Mouse (Mus musculus) midbrain, embryonic 10.5 days (tissue): ENCODE data around the gene Hsd11b2. TPM values are rescaled to one million over a fixed set of nuclear protein-coding genes. Genes with fewer than 3 reads are reported as not detected.
A peak's percentile ranks its signal among the peaks of the same experiment; 100 is the strongest.

Experiments
- DNase-seq: peaks from one replicate; pipeline ENCODE4 v3.0.0-alpha.2; 2017; ENCODE audit warnings: low spot score
- H3K27ac ChIP-seq: fragments of 300-500 bp; sonication (generic); replicated peaks from 2 replicates; pipeline ENCODE4 v1.5.1; 2016; ENCODE audit warnings: mild to moderate bottlenecking
- H3K27me3 ChIP-seq: fragments of 300-500 bp; sonication (generic); 2 replicates; pipeline ENCODE4 v1.6.1; 2016; ENCODE audit warnings: low read depth, mild to moderate bottlenecking; ENCODE audit not compliant: poor library complexity, severe bottlenecking
- H3K36me3 ChIP-seq: fragments of 300-500 bp; sonication (generic); 2 replicates; pipeline ENCODE4 v1.6.1; 2016; ENCODE audit warnings: mild to moderate bottlenecking, moderate library complexity
- H3K4me1 ChIP-seq: fragments of 300-500 bp; sonication (generic); 2 replicates; pipeline ENCODE4 v1.6.1; 2016
- H3K4me3 ChIP-seq: fragments of 300-500 bp; sonication (generic); 2 replicates; pipeline ENCODE4 v1.5.1; 2016; ENCODE audit warnings: mild to moderate bottlenecking, moderate library complexity
- H3K9me3 ChIP-seq: fragments of 300-500 bp; sonication (generic); replicated peaks from 2 replicates; pipeline ENCODE4 v1.6.1; 2016; ENCODE audit warnings: mild to moderate bottlenecking
- WGBS: fragments of 180-500 bp; shearing (Covaris S2); methylation state at CpG from one replicate; pipeline ENCODE4 v1.1.7; 2016; 5-methylcytosine and 5-hydroxymethylcytosine counted together
- polyA plus RNA-seq: library from polyadenylated mRNA; unstranded; fragments of >200 nt; fragmentation: Nextera tagmentation; extraction: Ambion mirVana; gene quantifications from 2 replicates; pipeline ENCODE4 v1.2.1, GENCODE M21; 2016

The Hsd11b2 gene
- polyA plus RNA-seq, 1 experiment from 2014 or later, result 28.8 TPM

- no peaks in the 10 kb centered on the region for H3K27me3 ChIP-seq
- H3K27ac ChIP-seq, result no peak overlapping the region
- no peak for DNase-seq
- 83% methylated on average over 3 of the region's 3 CpGs for WGBS
- no peak overlapping the region for H3K4me3 ChIP-seq
- no peaks in the 10 kb centered on the region for H3K36me3 ChIP-seq
- H3K9me3 ChIP-seq, result no peaks in the 10 kb centered on the region
- peaks cover 30% of the 10 kb centered on the region for H3K4me1 ChIP-seq
These were observed 24.0 kb upstream of the Hsd11b2 start for GRCm38 (mm10) chr8:105494566-105494965.

- H3K4me3 ChIP-seq, result peak overlapping the region; percentile 90
- H3K36me3 ChIP-seq, result no peaks in the 10 kb centered on the region
- DNase-seq, result no peak
- H3K27me3 ChIP-seq, result no peaks in the 10 kb centered on the region
- WGBS, result 36% methylated on average over 17 of the region's 17 CpGs
- H3K27ac ChIP-seq, result 0 out of 2 replicates have a peak overlapping the region, but pooled peaks have one; percentile 90
- peaks cover 30% of the 10 kb centered on the region for H3K4me1 ChIP-seq
- H3K9me3 ChIP-seq, result no peaks in the 10 kb centered on the region
These were observed 22.9 kb upstream of the Hsd11b2 start for GRCm38 (mm10) chr8:105495350-105496302.

GRCm38 (mm10) chr8:105496439-105497180, 21.9 kb upstream of the Hsd11b2 start, which contains the start of gene Zdhhc1:
Zdhhc1 (minus strand) TSS chr8:105496902.
- peak within 1 kb of the TSS; percentile 90 for H3K4me3 ChIP-seq
- peak within 1 kb of the TSS; percentile 90 for H3K27ac ChIP-seq
- no peaks in the 10 kb centered on the region for H3K27me3 ChIP-seq
- H3K9me3 ChIP-seq, result no peaks in the 10 kb centered on the region
- no peaks in the 10 kb centered on the region for H3K36me3 ChIP-seq
- DNase-seq, result peak; percentile 93
- peaks cover 30% of the 10 kb centered on the region for H3K4me1 ChIP-seq
- WGBS, result under 1% methylated on average over 68 of the region's 68 CpGs

GRCm38 (mm10) chr8:105499787-105500186, 18.8 kb upstream of the Hsd11b2 start:
- no peak for DNase-seq
- Histone ChIP-seq H3K27ac (no peak overlapping the region), H3K36me3 (no peaks in the 10 kb centered on the region), H3K4me1 (peaks cover 26% of the 10 kb centered on the region), H3K4me3 (no peak overlapping the region), H3K27me3 (no peaks in the 10 kb centered on the region), H3K9me3 (no peaks in the 10 kb centered on the region)
- 74% methylated on average over 12 of the region's 12 CpGs for WGBS

- no peak for DNase-seq
- Histone ChIP-seq H3K4me1 (peaks cover 15% of the 10 kb centered on the region), H3K27ac (no peak overlapping the region), H3K36me3 (no peaks in the 10 kb centered on the region), H3K9me3 (no peaks in the 10 kb centered on the region), H3K4me3 (no peak overlapping the region), H3K27me3 (no peaks in the 10 kb centered on the region)
- 90% methylated on average over 3 of the region's 3 CpGs for WGBS
These were observed 13.9 kb upstream of the Hsd11b2 start for GRCm38 (mm10) chr8:105504617-105505016.

GRCm38 (mm10) chr8:105506977-105507376, 11.6 kb upstream of the Hsd11b2 start:
- no peak overlapping the region for H3K27ac ChIP-seq
- WGBS, result 84% methylated on average over 6 of the region's 6 CpGs
- H3K27me3 ChIP-seq, result no peaks in the 10 kb centered on the region
- peaks cover 25% of the 10 kb centered on the region for H3K4me1 ChIP-seq
- no peaks in the 10 kb centered on the region for H3K9me3 ChIP-seq
- DNase-seq, result no peak
- H3K36me3 ChIP-seq, result no peaks in the 10 kb centered on the region
- H3K4me3 ChIP-seq, result no peak overlapping the region

GRCm38 (mm10) chr8:105508758-105509157, 9.8 kb upstream of the Hsd11b2 start:
- no peak for DNase-seq
- H3K27me3 ChIP-seq, result peaks cover under 1% of the 10 kb centered on the region; the same call in 1 of the 2 replicates
- H3K27ac ChIP-seq, result peak overlapping the region; percentile 19
- H3K9me3 ChIP-seq, result no peaks in the 10 kb centered on the region
- 67% methylated on average over 1 of the region's 2 CpGs for WGBS
- no peaks in the 10 kb centered on the region for H3K36me3 ChIP-seq
- no peak overlapping the region for H3K4me3 ChIP-seq
- H3K4me1 ChIP-seq, result peaks cover 27% of the 10 kb centered on the region

- H3K27me3 ChIP-seq, result peaks cover 14% of the 10 kb centered on the region
- H3K27ac ChIP-seq, result no peak overlapping the region
- no peaks in the 10 kb centered on the region for H3K9me3 ChIP-seq
- no peaks in the 10 kb centered on the region for H3K36me3 ChIP-seq
- 57% methylated on average over 12 of the region's 12 CpGs for WGBS
- DNase-seq, result no peak
- H3K4me1 ChIP-seq, result peaks cover 27% of the 10 kb centered on the region
- H3K4me3 ChIP-seq, result no peak overlapping the region
These were observed 8.4 kb upstream of the Hsd11b2 start for GRCm38 (mm10) chr8:105509997-105510735.

- H3K9me3 ChIP-seq, result no peaks in the 10 kb centered on the region
- WGBS, result 93% methylated on average over 6 of the region's 6 CpGs
- H3K4me3 ChIP-seq, result no peak overlapping the region
- no peaks in the 10 kb centered on the region for H3K36me3 ChIP-seq
- DNase-seq, result no peak
- H3K27ac ChIP-seq, result no peak overlapping the region
- H3K4me1 ChIP-seq, result peaks cover 52% of the 10 kb centered on the region
- H3K27me3 ChIP-seq, result peaks cover 39% of the 10 kb centered on the region
These were observed 4.4 kb upstream of the Hsd11b2 start for GRCm38 (mm10) chr8:105514194-105514593.

- no peak overlapping the region for H3K27ac ChIP-seq
- DNase-seq, result no peak
- H3K4me3 ChIP-seq, result no peak overlapping the region
- H3K27me3 ChIP-seq, result peaks cover 43% of the 10 kb centered on the region
- WGBS, result 82% methylated on average over 5 of the region's 5 CpGs
- H3K9me3 ChIP-seq, result no peaks in the 10 kb centered on the region
- peaks cover 53% of the 10 kb centered on the region for H3K4me1 ChIP-seq
- no peaks in the 10 kb centered on the region for H3K36me3 ChIP-seq
These were observed 3.9 kb upstream of the Hsd11b2 start for GRCm38 (mm10) chr8:105514656-105515055.

GRCm38 (mm10) chr8:105516018-105516645, 2.4 kb upstream of the Hsd11b2 start:
- Histone ChIP-seq H3K27ac (peak overlapping the region; percentile 82), H3K9me3 (no peaks in the 10 kb centered on the region), H3K27me3 (peaks cover 44% of the 10 kb centered on the region), H3K4me3 (peak overlapping the region; percentile 35), H3K4me1 (peaks cover 57% of the 10 kb centered on the region), H3K36me3 (no peaks in the 10 kb centered on the region)
- 8% methylated on average over 12 of the region's 12 CpGs for WGBS
- DNase-seq, result peak; percentile 86

GRCm38 (mm10) chr8:105517346-105517745, 1.2 kb upstream of the Hsd11b2 start:
- Histone ChIP-seq H3K27ac (peak overlapping the region; percentile 82; the same call in 1 of the 2 replicates), H3K9me3 (no peaks in the 10 kb centered on the region), H3K36me3 (peaks cover 5% of the 10 kb centered on the region), H3K4me1 (peaks cover 70% of the 10 kb centered on the region), H3K27me3 (peaks cover 44% of the 10 kb centered on the region), H3K4me3 (no peak overlapping the region; the same call in 1 of the 2 replicates)
- no peak for DNase-seq
- 46% methylated on average over 8 of the region's 8 CpGs for WGBS
